Mouse (Mus musculus): ENCODE data around the gene Galnt9. TPM values are rescaled to one million over a fixed set of nuclear protein-coding genes. Genes with fewer than 3 reads are reported as not detected.

Galnt9 gene
- total and polyA plus RNA-seq, 2 experiments, result 0.05 TPM; not detected in 1

GRCm38 (mm10) chr5:110503361-110503760, 40.8 kb upstream of the Galnt9 start:
- TF ChIP-seq CTCF (IDR thresholded peaks at IDR 0.05; ENCODE audit: low read depth, low read length) (no peak), POLR2A (IDR thresholded peaks at IDR 0.05; ENCODE audit: extremely low read depth, insufficient read depth, low read length) (no peak)
- DNase-seq (ENCODE audit: extremely low read depth, low read depth, low spot score), result no peak
- Histone ChIP-seq H3K27me3 (ENCODE audit: control insufficient read depth, insufficient read depth, low read length) (no peaks in the 10 kb centered on the region), H3K79me2 (ENCODE audit: control insufficient read depth, insufficient read depth, low read length) (no peaks in the 10 kb centered on the region), H3K36me3 (ENCODE audit: control insufficient read depth, insufficient read depth, low read length) (no peaks in the 10 kb centered on the region), H3K9ac (ENCODE audit: low read depth, low read length) (no peak overlapping the region), H3K4me1 (ENCODE audit: control insufficient read depth, insufficient read depth, low read length) (no peaks in the 10 kb centered on the region), H3K27ac (replicated peaks; ENCODE audit: insufficient read depth, low read depth, low read length) (no peak overlapping the region), H3K4me3 (ENCODE audit: insufficient read depth, low read depth, low read length) (no peak overlapping the region)
- WGBS, result 87% methylated on average over 3 of the region's 3 CpGs

DNA sequence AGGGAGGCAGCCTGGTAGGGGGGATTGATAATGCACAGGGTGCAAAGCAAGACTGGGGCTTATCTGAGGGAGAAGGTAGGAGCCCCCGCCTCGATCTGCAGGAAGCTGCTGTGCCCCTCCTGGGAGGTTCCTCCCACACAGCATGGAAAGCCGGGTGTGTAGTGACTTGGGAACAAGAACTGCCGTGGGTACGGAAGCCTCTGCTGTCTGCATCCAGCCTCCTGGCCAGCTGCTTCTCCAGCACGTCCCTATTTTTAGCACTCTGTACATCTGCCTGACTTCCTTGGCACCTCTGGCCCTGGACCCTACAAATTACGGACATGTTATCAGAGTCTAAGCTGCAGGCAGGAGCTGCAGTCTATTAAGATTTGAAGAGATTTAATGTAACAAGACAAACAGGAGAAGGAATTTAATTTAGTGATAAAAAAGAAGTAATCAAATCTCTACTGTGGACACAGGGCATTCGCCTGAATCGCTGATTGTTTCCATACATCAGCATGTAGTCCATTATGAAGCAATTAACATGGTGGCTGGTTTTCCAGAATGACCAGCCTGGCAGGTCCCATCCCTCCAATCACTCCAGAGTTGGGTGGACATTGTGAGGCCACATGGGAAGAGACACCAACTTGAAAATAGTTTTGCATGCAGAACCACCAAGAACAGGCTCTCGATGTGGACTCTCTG, 38.4 kb upstream of the Galnt9 start:
- no peak for TF ChIP-seq POLR2A (IDR thresholded peaks at IDR 0.05; ENCODE audit: extremely low read depth, insufficient read depth, low read length)
- TF ChIP-seq CTCF (IDR thresholded peaks at IDR 0.05; ENCODE audit: low read depth, low read length), result no peak
- no peaks in the 10 kb centered on the region for H3K27me3 ChIP-seq (ENCODE audit: control insufficient read depth, insufficient read depth, low read length)
- H3K27ac ChIP-seq (replicated peaks; ENCODE audit: insufficient read depth, low read depth, low read length), result no peak overlapping the region
- H3K79me2 ChIP-seq (ENCODE audit: control insufficient read depth, insufficient read depth, low read length), result no peaks in the 10 kb centered on the region
- no peak overlapping the region for H3K9ac ChIP-seq (ENCODE audit: low read depth, low read length)
- H3K4me3 ChIP-seq (ENCODE audit: insufficient read depth, low read depth, low read length), result no peak overlapping the region
- no peaks in the 10 kb centered on the region for H3K4me1 ChIP-seq (ENCODE audit: control insufficient read depth, insufficient read depth, low read length)
- WGBS, result 66% methylated on average over 10 of the region's 10 CpGs
- no peak for DNase-seq (ENCODE audit: extremely low read depth, low read depth, low spot score)
- no peaks in the 10 kb centered on the region for H3K36me3 ChIP-seq (ENCODE audit: control insufficient read depth, insufficient read depth, low read length)

- 65% methylated on average over 8 of the region's 8 CpGs for WGBS
- no peaks in the 10 kb centered on the region for H3K27me3 ChIP-seq (ENCODE audit: control insufficient read depth, insufficient read depth, low read length)
Observed at GRCm38 (mm10) chr5:110506295-110506616, 37.9 kb upstream of the Galnt9 start.

DNA sequence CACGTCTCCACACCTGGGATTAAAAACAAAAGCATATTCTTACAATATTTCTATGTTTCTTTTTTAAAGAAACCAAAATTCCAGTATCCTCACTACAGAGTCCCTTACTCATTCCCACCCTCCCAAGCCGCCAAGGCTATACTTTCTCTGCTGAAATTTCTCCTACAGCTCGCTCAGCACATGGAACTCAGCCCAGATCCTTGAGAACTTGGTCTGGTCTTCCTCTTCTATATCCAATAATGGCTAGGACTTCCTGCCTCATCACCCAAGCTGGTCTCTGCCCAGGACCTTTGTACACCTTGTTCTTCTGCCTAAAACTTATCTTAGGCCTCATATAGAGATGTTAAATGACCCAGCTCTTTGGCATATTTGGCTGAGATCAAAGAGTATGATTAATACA, 37.3 kb upstream of the Galnt9 start:
- Histone ChIP-seq H3K4me3 (ENCODE audit: insufficient read depth, low read depth, low read length) (no peak overlapping the region), H3K79me2 (ENCODE audit: control insufficient read depth, insufficient read depth, low read length) (no peaks in the 10 kb centered on the region), H3K4me1 (ENCODE audit: control insufficient read depth, insufficient read depth, low read length) (no peaks in the 10 kb centered on the region), H3K27me3 (ENCODE audit: control insufficient read depth, insufficient read depth, low read length) (no peaks in the 10 kb centered on the region), H3K9ac (ENCODE audit: low read depth, low read length) (no peak overlapping the region), H3K36me3 (ENCODE audit: control insufficient read depth, insufficient read depth, low read length) (no peaks in the 10 kb centered on the region), H3K27ac (replicated peaks; ENCODE audit: insufficient read depth, low read depth, low read length) (no peak overlapping the region)
- TF ChIP-seq CTCF (IDR thresholded peaks at IDR 0.05; ENCODE audit: low read depth, low read length), result no peak
- TF ChIP-seq POLR2A (IDR thresholded peaks at IDR 0.05; ENCODE audit: extremely low read depth, insufficient read depth, low read length), result no peak
- 76% methylated on average over 3 of the region's 3 CpGs for WGBS
- no peak for DNase-seq (ENCODE audit: extremely low read depth, low read depth, low spot score)

More at GRCm38 (mm10) chr5:110506295-110506616, 37.9 kb upstream of the Galnt9 start:
- H3K36me3 ChIP-seq (ENCODE audit: control insufficient read depth, insufficient read depth, low read length), result no peaks in the 10 kb centered on the region
- H3K27ac ChIP-seq (replicated peaks; ENCODE audit: insufficient read depth, low read depth, low read length), result no peak overlapping the region
- no peak overlapping the region for H3K9ac ChIP-seq (ENCODE audit: low read depth, low read length)
- H3K4me1 ChIP-seq (ENCODE audit: control insufficient read depth, insufficient read depth, low read length), result no peaks in the 10 kb centered on the region
- no peak for DNase-seq (ENCODE audit: extremely low read depth, low read depth, low spot score)
- TF ChIP-seq CTCF (IDR thresholded peaks at IDR 0.05; ENCODE audit: low read depth, low read length), result no peak
- no peak for TF ChIP-seq POLR2A (IDR thresholded peaks at IDR 0.05; ENCODE audit: extremely low read depth, insufficient read depth, low read length)
- H3K79me2 ChIP-seq (ENCODE audit: control insufficient read depth, insufficient read depth, low read length), result no peaks in the 10 kb centered on the region
- no peak overlapping the region for H3K4me3 ChIP-seq (ENCODE audit: insufficient read depth, low read depth, low read length)

- no peak overlapping the region for H3K27ac ChIP-seq (replicated peaks; ENCODE audit: insufficient read depth, low read depth, low read length)
- H3K27me3 ChIP-seq (ENCODE audit: control insufficient read depth, insufficient read depth, low read length), result no peaks in the 10 kb centered on the region
- WGBS, result 94% methylated on average over 3 of the region's 3 CpGs
- H3K9ac ChIP-seq (ENCODE audit: low read depth, low read length), result no peak overlapping the region
- H3K79me2 ChIP-seq (ENCODE audit: control insufficient read depth, insufficient read depth, low read length), result no peaks in the 10 kb centered on the region
- no peak overlapping the region for H3K4me3 ChIP-seq (ENCODE audit: insufficient read depth, low read depth, low read length)
- DNase-seq (ENCODE audit: extremely low read depth, low read depth, low spot score), result no peak
- no peaks in the 10 kb centered on the region for H3K4me1 ChIP-seq (ENCODE audit: control insufficient read depth, insufficient read depth, low read length)
- no peak for TF ChIP-seq POLR2A (IDR thresholded peaks at IDR 0.05; ENCODE audit: extremely low read depth, insufficient read depth, low read length)
- TF ChIP-seq CTCF (IDR thresholded peaks at IDR 0.05; ENCODE audit: low read depth, low read length), result no peak
- no peaks in the 10 kb centered on the region for H3K36me3 ChIP-seq (ENCODE audit: control insufficient read depth, insufficient read depth, low read length)
Observed at GRCm38 (mm10) chr5:110507943-110508342, 36.2 kb upstream of the Galnt9 start.

- TF ChIP-seq CTCF (IDR thresholded peaks at IDR 0.05; ENCODE audit: low read depth, low read length) (no peak), POLR2A (IDR thresholded peaks at IDR 0.05; ENCODE audit: extremely low read depth, insufficient read depth, low read length) (no peak)
- Histone ChIP-seq H3K27me3 (ENCODE audit: control insufficient read depth, insufficient read depth, low read length) (no peaks in the 10 kb centered on the region), H3K4me1 (ENCODE audit: control insufficient read depth, insufficient read depth, low read length) (no peaks in the 10 kb centered on the region), H3K4me3 (ENCODE audit: insufficient read depth, low read depth, low read length) (no peak overlapping the region), H3K27ac (replicated peaks; ENCODE audit: insufficient read depth, low read depth, low read length) (no peak overlapping the region), H3K36me3 (ENCODE audit: control insufficient read depth, insufficient read depth, low read length) (no peaks in the 10 kb centered on the region), H3K9ac (ENCODE audit: low read depth, low read length) (no peak overlapping the region), H3K79me2 (ENCODE audit: control insufficient read depth, insufficient read depth, low read length) (no peaks in the 10 kb centered on the region)
- WGBS, result 86% methylated on average over 6 of the region's 6 CpGs
- no peak for DNase-seq (ENCODE audit: extremely low read depth, low read depth, low spot score)
Observed at GRCm38 (mm10) chr5:110510357-110510756, 33.8 kb upstream of the Galnt9 start.
